Mouse (Mus musculus): ENCODE measurements around the gene Trappc1.
"Not testable (repeated sequence)": the region's sequence is repeated elsewhere in the genome, so short reads cannot be mapped to it uniquely, and the experiment has no call there.

Trappc1 gene

DNA sequence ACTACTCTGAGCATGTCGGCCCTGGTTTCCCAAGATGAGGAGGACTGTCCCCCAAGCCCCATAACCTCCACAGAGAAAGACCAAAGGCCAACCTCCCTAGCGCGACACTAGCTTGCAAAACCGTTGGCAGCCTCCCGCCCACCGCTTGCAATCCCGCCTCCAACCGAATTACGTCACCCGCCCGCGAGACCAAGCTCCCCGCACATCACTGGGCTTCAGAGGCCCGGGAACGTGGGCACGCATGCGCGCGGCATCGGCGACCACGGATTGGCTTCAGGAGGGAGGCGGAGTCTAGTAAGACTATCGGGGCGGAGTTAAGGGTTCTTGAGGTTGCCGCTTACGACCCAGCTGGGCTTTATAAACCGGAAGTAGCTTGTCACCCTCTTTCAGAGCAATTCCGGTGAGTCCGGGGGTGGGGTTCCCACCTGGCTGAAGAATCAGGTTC is at the start of gene Trappc1, which contains the start of gene Cntrob:
Trappc1 (plus strand) TSS at position 314 of the 445 bp plus-strand sequence.
Cntrob (minus strand) TSS at position 109 of the 445 bp plus-strand sequence.
- DNase-seq = peak; percentile 99

DNA sequence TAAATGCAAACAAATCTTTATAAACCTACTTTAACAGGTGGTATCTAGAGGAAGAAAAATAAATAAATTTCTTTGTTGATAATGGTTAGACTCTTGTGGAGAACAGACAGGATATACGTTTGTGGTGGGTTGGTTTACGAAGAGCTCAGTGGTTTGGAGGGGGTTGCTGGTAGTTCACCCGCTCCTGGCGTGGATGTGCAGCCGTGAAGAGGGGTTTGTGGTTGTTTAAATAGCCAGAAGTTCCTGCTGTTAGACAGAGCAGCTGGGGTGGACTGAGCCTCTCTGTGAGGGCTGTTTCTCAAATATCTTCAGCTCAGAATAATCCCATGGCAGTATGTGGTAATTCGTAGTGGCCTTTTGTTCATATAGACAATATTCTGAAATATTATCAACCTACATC is 48.1 kb upstream of the Trappc1 start:
- no peak for DNase-seq

- no peak for DNase-seq
Measured at GRCm38 (mm10) chr11:69276081-69276480, 47.7 kb upstream of the Trappc1 start.

DNA sequence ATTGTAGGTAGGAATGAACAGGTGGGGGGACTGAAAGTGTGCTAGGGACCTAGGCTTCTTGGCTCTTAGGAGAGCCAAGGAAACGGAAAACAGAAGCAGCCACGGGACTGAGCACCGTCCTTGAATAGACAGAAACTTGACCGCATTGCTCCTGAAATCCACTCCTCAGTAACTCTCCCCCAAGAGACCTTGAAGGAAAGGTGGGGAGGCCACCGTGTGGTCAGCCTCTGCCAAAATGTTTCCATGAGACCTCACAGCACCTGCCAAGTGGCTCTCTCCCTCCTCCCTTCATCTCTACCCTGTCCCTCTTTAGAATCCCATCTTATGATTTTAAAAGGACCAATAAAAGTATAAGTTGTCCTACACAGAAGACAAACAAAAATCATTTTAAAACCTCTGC is 46.5 kb upstream of the Trappc1 start:
- DNase-seq = no peak

DNA sequence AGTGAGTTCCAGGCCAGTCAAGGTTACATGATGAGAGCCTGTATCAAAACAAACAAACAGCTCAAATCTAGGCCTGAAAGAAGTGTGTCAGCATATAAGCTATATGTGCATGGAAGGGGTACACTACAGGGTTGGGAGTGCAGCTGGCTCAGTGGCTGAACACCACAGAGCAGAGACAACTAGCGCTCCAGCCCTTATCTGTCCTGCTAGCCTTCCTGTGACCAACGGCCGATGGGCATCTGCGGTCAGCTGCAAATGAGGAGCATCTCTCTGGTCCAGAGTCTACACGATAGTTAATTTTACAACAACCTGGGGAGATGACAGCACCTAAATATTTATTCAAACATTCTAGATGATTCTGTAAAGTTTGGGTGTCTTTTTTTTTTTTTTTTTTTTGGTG is 32.7 kb upstream of the Trappc1 start:
- DNase-seq = no peak

DNA sequence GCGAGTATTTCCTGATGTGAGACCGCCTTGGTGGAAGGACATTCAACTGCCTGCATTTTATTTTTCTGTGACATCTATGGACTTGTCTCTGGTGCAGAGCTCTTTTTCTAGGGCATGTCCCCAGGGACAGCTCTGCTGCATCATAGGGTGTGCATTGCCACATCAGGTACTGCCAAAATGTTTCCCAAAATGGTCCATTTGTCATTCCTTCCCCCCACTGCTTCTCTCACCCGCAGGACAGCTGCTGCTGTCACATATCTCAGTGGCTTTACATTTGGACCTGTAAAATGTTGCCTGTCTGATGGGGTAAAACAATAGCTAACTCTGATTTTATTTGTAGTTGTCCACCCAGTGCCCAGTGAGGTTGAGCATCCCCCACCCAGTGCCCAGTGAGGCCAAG is 28.5 kb upstream of the Trappc1 start:
- DNase-seq = no peak

GRCm38 (mm10) chr11:69297799-69298198 is 26.0 kb upstream of the Trappc1 start:
- no peak for DNase-seq

DNA sequence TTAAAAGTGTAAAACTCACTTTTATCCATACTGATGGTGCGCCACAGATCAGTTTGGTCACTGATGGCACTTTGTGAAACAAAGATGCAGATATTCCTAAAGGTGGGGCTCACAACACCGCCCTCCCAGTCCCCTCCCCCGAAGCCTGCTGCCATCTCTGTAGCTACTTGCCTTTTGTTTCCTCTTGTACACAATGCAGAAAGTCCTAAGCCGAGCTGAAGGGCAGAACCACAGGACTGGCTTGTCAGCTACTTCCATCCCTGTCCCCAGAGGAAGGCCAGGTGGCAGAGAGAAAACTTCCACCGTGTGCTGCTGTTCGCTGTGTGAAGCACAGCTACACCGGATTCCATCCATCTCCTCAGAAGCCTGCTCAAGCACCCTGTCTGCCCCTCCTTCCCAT is 25.5 kb upstream of the Trappc1 start:
- no peak for DNase-seq

DNA sequence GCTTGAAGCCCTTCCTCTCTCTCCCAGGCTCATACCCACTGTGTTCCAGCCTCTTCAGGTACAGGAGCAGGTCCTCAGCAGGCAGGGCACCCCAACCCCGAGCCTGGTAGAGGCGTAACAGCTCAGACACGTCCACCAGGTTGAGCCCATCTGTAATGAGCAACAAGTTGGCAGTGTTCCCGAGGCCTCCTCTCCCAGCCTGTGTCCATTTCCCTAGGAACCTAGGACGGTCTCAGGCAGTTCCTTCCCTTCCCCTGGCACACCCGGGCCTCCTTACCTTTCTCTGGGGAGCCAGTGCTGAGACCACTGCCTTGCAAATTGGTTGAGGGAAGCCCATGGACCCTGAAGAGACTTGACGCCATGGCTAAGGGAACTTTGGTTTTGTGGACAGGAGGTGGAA is 21.0 kb upstream of the Trappc1 start:
- no peak for DNase-seq

GRCm38 (mm10) chr11:69305291-69305690 is 18.5 kb upstream of the Trappc1 start:
- DNase-seq = no peak

GRCm38 (mm10) chr11:69306039-69306438 is 17.7 kb upstream of the Trappc1 start:
- DNase-seq = no peak

DNA sequence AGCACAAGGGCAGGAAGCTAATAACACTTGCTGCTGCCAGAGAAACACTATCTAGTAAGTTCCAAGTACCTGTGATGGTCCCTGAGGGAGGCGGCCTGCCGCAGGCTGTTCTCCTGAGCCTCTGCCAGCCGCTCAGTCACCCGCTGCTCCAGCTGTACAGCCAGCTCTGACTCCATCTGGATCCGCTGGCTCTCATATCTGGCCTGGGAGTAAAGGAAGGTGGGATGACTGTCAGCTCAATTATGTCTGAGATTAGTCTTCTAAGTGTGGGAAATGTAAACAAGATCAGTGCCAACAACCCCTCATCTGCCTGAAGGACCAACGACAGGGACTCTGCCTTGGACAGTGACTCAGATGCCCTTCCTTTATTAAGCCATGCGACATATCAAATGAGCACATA is 12.5 kb upstream of the Trappc1 start:
- no peak for DNase-seq

DNA sequence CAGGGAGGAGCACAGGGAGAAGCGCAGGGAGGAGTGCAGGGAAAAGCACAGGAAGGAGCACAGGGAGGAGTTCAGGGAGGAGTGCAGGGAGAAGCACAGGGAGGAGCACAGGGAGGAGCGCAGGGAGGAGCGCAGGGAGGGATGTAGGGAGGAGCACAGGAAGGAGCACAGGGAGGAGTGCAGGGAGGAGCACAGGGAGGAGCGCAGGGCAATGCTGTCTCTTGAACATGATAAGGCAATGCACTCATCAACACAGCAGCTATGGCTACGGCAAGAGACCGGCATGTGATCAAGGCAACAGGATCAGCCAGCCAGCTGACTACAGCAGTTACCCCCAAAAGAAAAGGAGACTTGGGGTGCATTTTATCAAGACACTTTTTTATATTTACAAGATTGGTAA is 7.4 kb upstream of the Trappc1 start:
- no peak for DNase-seq

GRCm38 (mm10) chr11:69318000-69318399 is 5.8 kb upstream of the Trappc1 start:
- not testable (repeated sequence) for DNase-seq

GRCm38 (mm10) chr11:69321580-69321979 is 2.2 kb upstream of the Trappc1 start:
- no peak for DNase-seq

DNA sequence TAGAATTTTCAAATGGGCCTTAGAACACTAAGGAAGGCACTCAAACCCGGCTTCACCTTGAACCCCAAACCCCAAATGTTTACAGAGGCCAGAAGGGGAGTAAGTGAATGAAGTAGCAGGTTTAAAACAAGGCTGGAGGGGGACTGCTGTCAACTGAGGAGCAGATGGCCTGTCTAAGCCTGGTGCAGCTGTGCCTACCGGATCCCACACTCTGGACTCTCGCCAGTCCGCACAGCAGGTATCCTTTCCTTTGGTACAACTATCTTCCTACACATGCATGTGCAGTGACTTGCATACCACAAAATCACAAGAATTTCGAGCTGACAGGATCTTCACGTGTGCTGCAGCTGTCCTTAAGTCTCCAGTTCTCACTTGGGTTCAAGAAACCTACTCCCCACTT is 1.8 kb upstream of the Trappc1 start:
- no peak for DNase-seq

DNA sequence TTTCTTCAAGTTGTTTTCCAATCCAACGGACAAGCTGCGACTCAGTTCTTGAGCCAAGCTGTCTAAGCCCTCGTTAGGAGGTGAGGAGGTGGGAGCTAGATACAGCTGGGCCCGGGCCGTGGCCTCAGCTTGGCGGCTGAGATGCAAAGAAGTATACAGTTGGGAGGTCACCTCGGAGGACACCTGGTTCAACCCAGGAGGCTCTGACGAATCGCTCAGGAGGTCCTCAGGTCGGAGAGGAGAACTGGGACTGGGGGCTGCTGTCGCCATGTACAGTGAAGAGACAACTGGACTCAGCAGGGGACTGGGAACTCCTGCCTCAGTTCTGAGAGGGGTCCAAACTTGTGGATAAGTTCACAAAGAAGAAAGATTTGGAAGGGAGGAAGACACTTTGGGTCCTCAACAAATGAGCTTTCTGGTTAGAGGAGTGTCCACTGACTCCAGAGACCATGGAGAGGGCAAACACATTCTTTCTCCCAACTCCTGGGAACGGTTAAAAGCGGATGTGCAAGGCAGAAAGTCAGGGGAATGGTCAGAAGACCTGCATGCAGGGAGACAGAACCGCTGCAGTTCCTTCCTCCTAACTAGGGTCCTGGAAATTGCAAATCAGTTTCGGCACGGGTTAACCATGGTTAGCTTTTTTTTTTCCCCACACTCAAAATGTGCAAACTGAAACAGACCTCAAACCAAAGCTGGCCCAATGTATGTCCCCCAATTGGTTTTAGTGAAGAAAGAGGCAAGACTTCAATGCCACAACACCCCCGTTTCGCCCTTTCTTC is 898 bp upstream of the Trappc1 start:
- no peak for DNase-seq

DNA sequence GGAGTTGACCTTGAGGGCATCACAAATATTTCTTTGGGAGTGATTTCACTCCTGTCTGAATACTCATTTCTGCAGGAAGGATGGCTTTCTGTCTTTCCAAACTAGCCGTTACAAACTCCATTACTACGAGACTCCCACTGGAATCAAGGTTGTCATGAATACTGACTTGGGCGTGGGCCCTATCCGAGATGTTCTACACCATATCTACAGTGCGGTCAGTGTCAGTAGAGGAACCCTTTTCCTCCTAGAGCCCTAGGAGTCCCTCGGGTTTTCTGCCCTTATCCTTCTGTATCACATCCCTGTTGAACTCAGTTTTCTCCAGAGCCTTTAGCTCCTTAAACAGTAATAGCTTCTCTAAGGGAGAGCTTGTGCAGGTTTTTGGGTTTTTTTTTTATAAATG is 969 bp downstream of the Trappc1 start:
- no peak for DNase-seq

- peak; percentile 86 for DNase-seq
Measured at GRCm38 (mm10) chr11:69325628-69326407, 2.0 kb downstream of the Trappc1 start, which contains the start of gene Kcnab3. TSS of gene Kcnab3 (plus strand) at chr11:69326258.

GRCm38 (mm10) chr11:69326408-69327156 is 2.8 kb downstream of the Trappc1 start:
- no peak for DNase-seq

DNA sequence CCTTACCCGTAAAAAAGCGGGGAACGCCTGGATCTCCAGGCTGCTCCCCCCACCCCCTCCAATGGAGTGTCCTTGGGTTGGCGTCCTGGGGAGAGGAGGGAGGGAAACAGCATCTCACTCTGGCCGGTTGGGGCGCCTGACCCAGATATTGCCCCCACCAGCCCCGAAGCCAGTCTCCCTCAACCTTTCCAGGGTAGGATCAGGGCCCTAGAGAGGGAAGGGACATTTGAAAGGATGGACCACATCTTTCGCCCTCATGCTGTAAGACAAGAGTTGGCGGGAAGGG is 3.3 kb downstream of the Trappc1 start:
- no peak for DNase-seq

DNA sequence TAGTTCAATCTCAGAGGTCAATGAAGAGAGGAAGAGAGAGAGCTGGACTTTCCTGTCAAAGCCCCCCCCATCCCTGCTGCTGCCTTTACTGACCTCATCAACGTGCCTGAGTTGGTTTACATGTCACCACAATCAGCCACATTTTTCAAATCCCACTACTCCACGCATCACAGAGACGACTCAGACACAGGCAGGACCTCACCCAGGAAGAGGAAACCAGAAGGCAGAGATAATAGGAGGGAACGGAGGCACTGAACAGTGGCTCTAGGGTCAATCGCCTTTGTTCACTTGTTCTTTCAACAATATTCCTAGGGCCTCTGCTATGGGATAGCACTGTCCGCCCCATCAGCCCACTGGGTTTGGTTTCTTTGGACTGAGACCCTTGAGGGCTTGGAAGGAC is 3.9 kb downstream of the Trappc1 start:
- no peak for DNase-seq

DNA sequence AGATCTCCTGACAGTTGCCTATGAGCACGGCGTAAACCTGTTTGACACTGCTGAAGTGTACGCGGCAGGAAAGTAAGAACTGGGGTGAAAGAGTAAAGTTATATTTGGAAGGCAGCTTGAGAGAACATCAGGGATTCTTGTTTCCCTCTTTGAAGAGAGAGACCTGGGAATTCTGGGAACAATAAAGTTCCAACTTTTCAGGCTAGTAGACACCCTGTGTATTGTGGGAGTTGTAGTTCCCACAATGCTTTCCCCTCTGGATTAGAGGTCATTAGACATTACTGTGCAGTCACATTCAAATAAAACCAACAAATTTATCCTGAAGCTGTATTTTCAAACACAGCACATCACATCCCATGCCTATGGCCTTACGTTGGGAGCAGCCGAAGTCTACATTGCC is 4.7 kb downstream of the Trappc1 start:
- DNase-seq = no peak

GRCm38 (mm10) chr11:69331152-69331551 is 7.4 kb downstream of the Trappc1 start:
- DNase-seq = no peak
